Comparison of ENCODE assay signal across 8 mouse cellular contexts in the genomic region with DNA sequence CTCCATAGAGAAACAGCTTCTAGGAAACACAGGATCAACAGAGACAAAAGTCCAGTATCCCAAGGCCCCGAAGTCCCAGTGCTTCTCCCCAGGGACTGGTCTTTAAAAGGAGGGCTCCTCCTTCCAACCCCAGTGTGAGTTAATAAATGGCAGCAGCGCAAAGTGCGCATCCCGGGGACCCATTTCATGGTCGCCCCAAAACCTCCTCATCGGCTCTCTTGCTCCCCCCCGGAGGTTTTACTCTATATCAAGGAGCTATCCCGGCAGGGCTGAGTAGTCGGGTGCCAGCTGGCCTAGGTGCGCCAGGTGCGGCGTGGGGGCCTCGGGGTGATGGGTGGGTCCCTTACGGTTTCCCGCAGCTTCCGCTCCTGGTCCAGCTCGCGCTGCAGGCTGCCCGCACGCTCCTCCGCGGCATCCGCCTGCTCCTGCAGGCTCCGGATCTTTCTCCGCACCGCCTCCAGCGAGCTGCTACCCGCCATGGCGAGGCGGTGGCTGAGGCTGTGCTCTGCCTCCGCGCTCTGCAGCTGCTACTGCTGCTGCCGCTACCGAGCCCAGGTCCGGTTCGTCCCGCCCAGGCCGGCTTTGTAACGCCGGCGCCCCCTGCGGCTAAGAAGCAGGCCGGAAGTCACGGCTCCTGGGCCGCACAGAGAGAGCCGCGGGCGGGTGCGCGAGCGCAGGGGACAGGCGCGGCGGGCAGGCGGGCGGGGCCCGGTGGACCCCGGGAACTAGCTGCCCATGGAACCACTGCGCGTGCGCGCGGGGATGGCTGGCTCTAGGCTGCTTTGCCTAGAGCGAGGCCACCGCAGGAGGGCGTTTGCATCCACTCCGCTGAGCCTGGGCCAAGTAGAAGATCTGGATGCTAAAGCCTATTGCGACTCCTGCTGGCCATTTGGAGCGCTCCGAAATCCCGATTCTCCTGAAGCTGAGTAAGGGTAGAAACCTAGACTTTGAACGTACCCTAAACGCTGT. TPM values are rescaled to one million over a fixed set of nuclear protein-coding genes. Genes with fewer than 3 reads are reported as not detected.
DNase-seq lines count a peak whose midpoint lies in the region; ATAC-seq and TF ChIP-seq lines count a peak whose summit lies in the region.

No protein-coding gene starts in this region.

- TF ChIP-seq CTCF in Patski (IDR thresholded peaks at IDR 0.05): no peak

- peak overlapping the region; percentile 69 for H3K4me2 ChIP-seq in hindbrain, embryonic 14.5 days (replicated peaks)

- in situ Hi-C loops in Patski (cut with MboI; ENCODE audit: low pct_unique_long_range_greater_than_20kb): loop anchor here (5.0 to 10.0 kb wide), 2 partner anchors 41 to 171 kb away; no protein-coding TSS in a partner anchor

- H3K4me3 ChIP-seq in hindbrain, embryonic 14.5 days (replicated peaks; ENCODE audit: low read length): peak overlapping the region; percentile 63

- peak; percentile 40 for ATAC-seq in Patski
- peak; percentile 96 for ATAC-seq in hindbrain, embryonic 14.5 days (ENCODE audit: low FRiP score)

- peak overlapping the region; percentile 89 for H3K27ac ChIP-seq in hindbrain, embryonic 14.5 days

- POLR2A ChIA-PET in Patski (lab: Charles Lee): interaction anchor here (0.6 to 3.2 kb wide), 23 partner anchors 10 to 226 kb away, joined by 3 to 16 read pairs (median 3); no protein-coding TSS in a partner anchor

- no peaks in the 10 kb centered on the region for H3K36me3 ChIP-seq in hindbrain, embryonic 14.5 days (replicated peaks; ENCODE audit: control insufficient read depth, insufficient read depth)

- whole genome bisulfite sequencing in hindbrain, embryonic 14.5 days: under 1% methylated on average over 70 of the region's 73 CpGs

- H3K4me1 ChIP-seq in hindbrain, embryonic 14.5 days (replicated peaks; ENCODE audit: control insufficient read depth, insufficient read depth, low read length): peaks cover 47% of the 10 kb centered on the region

- no peaks in the 10 kb centered on the region for H3K9me3 ChIP-seq in hindbrain, embryonic 14.5 days (ENCODE audit: control insufficient read depth, low read length)

- DNase-seq in Patski (ENCODE audit: low read depth, low spot score): peak; percentile 87
- peak; percentile 100 for DNase-seq in cerebellum, postnatal 14 days
- DNase-seq in frontal cortex, postnatal 14 days (ENCODE audit: low spot score in 2 of 2): peak; percentile 98 to 99
- peak; percentile 100 for DNase-seq in hindbrain, embryonic 14.5 days (ENCODE audit: low spot score)
- peak; percentile 99 for DNase-seq in layer of hippocampus, postnatal 36 days
- peak; percentile 100 for DNase-seq in lung, postnatal 36 days
- DNase-seq in retina, postnatal 1 day: peak; percentile 99
- DNase-seq in urinary bladder, adult 18-20 months (ENCODE audit: low spot score in 2 of 2): peak; percentile 94 to 98

- CTCF ChIA-PET in Patski (lab: Charles Lee): interaction anchor here (0.7 to 4.1 kb wide), 25 partner anchors 10 to 231 kb away, joined by 3 to 31 read pairs (median 5); no protein-coding TSS in a partner anchor

- no peaks in the 10 kb centered on the region for H3K27me3 ChIP-seq in Patski
- H3K27me3 ChIP-seq in hindbrain, embryonic 14.5 days (ENCODE audit: control insufficient read depth, insufficient read depth, low read length): peaks cover 29% of the 10 kb centered on the region

- H3K9ac ChIP-seq in hindbrain, embryonic 14.5 days: peak overlapping the region; percentile 78

RNA-seq across cellular contexts. Expression of gene Tpm1, which starts 5.7 kb away (rescaled TPM):
- 2,726 TPM for polyA plus RNA-seq in Patski (2021)
- polyA plus RNA-seq in hindbrain, embryonic 14.5 days (2014; fragmentation: Nextera tagmentation; extraction: Ambion mirVana): 163 and 182 TPM in 2 replicates
- 100 to 1,000 TPM; 219 to 236 TPM for total RNA-seq in layer of hippocampus, postnatal 36 days (2021)

Comparison
In these comparisons a context has a peak if more than half of its experiments do, and no peak if none do; other contexts are left out.
1. Peak in every context shown above with its lines: DNase-seq, ATAC-seq, H3K4me3 ChIP-seq and H3K27ac ChIP-seq.
2. RNA of gene Tpm1, which starts 5.7 kb away (polyA plus RNA-seq): 2,726 TPM in Patski (single experiment); 163 to 182 TPM in hindbrain, embryonic 14.5 days; every median in the first group is over 10 times any median in the second.